Mouse (Mus musculus) erythroblast, embryonic 14.5 days (primary cell): ENCODE results near the gene Cma1.

Experiments
- GATA1 ChIP-seq: IDR thresholded peaks from 2 replicates; pipeline ENCODE4 v1.6.1; 2012; ENCODE audit warnings: low read length, inconsistent platforms, mixed read lengths
- TAL1 ChIP-seq: IDR thresholded peaks from 3 replicates; pipeline ENCODE4 v1.6.1; 2012; ENCODE audit warnings: low read length, inconsistent platforms, mixed read lengths

GRCm38 (mm10) chr14:55905518-55905917, 39.0 kb downstream of the Cma1 start:
- no peak for TF ChIP-seq TAL1
- no peak for TF ChIP-seq GATA1
